Mouse (Mus musculus) embryonic facial prominence, embryonic 11.5 days (tissue): Measurements from ENCODE around the gene Rhot1. TPM values are rescaled to one million over a fixed set of nuclear protein-coding genes. Genes with fewer than 3 reads are reported as not detected.

ENCODE experiments used
- ATAC-seq: fragments of 200-750 bp; cut with Nextera tagmentation; replicated peaks from 2 replicates; pipeline ENCODE4 v1.8.0; 2017; ENCODE audit warnings: low read depth; ENCODE audit not compliant: insufficient number of reproducible peaks, low FRiP score, low TSS enrichment
- DNase-seq: peaks from one replicate; pipeline ENCODE4 v3.0.0-alpha.2; 2015; ENCODE audit warnings: low spot score
- H3K27ac ChIP-seq: fragments of 300-500 bp; sonication (generic); replicated peaks from 2 replicates; pipeline ENCODE4 v1.5.1; 2014; ENCODE audit warnings: mild to moderate bottlenecking, low read depth, low read length, control low read depth
- H3K27me3 ChIP-seq: fragments of 300-500 bp; sonication (generic); 2 replicates; pipeline ENCODE4 v1.6.1; 2014; ENCODE audit warnings: mild to moderate bottlenecking, low read length, moderate library complexity, mixed read lengths; ENCODE audit not compliant: control insufficient read depth, insufficient read depth
- H3K36me3 ChIP-seq: fragments of 300-500 bp; sonication (generic); replicated peaks from 2 replicates; pipeline ENCODE4 v1.6.1; 2014; ENCODE audit warnings: low read depth, mild to moderate bottlenecking, low read length, moderate library complexity, mixed read lengths; ENCODE audit not compliant: control insufficient read depth, insufficient read depth
- H3K4me1 ChIP-seq: fragments of 300-500 bp; sonication (generic); 2 replicates; pipeline ENCODE4 v1.6.1; 2014; ENCODE audit warnings: low read length, mixed read lengths; ENCODE audit not compliant: control insufficient read depth, insufficient read depth
- H3K4me2 ChIP-seq: fragments of 300-500 bp; sonication (generic); 2 replicates; pipeline ENCODE4 v1.6.1; 2014; ENCODE audit warnings: low read depth, mild to moderate bottlenecking, control low read depth, low read length, moderate library complexity
- H3K4me3 ChIP-seq: fragments of 300-500 bp; sonication (generic); 2 replicates; pipeline ENCODE4 v1.5.1; 2014; ENCODE audit warnings: low read depth, low read length, control low read depth
- H3K9ac ChIP-seq: fragments of 300-500 bp; sonication (generic); replicated peaks from 2 replicates; pipeline ENCODE4 v1.6.1; 2014; ENCODE audit warnings: mild to moderate bottlenecking, control low read depth, low read length
- H3K9me3 ChIP-seq: fragments of 300-500 bp; sonication (generic); replicated peaks from 2 replicates; pipeline ENCODE4 v1.6.1; 2016; ENCODE audit warnings: mild to moderate bottlenecking, low read length, inconsistent platforms, mixed read lengths; ENCODE audit not compliant: control insufficient read depth
- WGBS: fragments of 180-500 bp; shearing (Covaris S2); extraction: QIAGEN DNeasy Blood & Tissue Kit; methylation state at CpG from one replicate; pipeline ENCODE4 v1.1.7; 2014; 5-methylcytosine and 5-hydroxymethylcytosine counted together
- polyA plus RNA-seq: library from polyadenylated mRNA; unstranded; fragments of >200 nt; fragmentation: Nextera tagmentation; extraction: Ambion mirVana; gene quantifications from 2 replicates; pipeline ENCODE4 v1.2.1, GENCODE M21; 2014

Rhot1 gene
- polyA plus RNA-seq, 1 experiment from 2014 or later: 73.1 TPM

DNA sequence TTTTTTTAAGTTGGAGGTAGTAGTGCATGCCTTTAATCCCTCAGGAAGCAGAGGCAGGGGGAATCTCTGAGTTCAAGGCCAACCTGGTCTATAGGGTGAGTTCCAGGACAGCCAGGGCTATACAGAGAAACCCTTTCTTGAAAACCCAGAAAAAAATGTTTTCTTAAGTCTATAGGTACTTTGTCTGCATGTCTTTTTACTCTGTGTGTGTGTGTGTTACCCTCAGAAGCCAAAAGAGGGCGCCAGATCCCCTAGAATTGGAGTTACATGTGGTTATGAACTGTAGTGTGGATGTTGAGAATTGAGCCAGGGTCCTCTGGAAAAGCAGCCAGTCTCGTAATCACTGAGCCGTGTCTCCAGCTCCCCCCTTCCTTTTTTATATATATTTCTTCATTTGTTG is 66.2 kb downstream of the Rhot1 start:
- no peak overlapping the region for H3K9ac ChIP-seq
- no peaks in the 10 kb centered on the region for H3K9me3 ChIP-seq
- WGBS: 61% methylated on average over 3 of the region's 3 CpGs
- no peak for ATAC-seq
- H3K4me1 ChIP-seq: no peaks in the 10 kb centered on the region
- no peak overlapping the region for H3K4me3 ChIP-seq
- H3K4me2 ChIP-seq: no peak overlapping the region
- H3K27ac ChIP-seq: no peak overlapping the region
- no peaks in the 10 kb centered on the region for H3K27me3 ChIP-seq
- H3K36me3 ChIP-seq: no peaks in the 10 kb centered on the region
- DNase-seq: no peak

DNA sequence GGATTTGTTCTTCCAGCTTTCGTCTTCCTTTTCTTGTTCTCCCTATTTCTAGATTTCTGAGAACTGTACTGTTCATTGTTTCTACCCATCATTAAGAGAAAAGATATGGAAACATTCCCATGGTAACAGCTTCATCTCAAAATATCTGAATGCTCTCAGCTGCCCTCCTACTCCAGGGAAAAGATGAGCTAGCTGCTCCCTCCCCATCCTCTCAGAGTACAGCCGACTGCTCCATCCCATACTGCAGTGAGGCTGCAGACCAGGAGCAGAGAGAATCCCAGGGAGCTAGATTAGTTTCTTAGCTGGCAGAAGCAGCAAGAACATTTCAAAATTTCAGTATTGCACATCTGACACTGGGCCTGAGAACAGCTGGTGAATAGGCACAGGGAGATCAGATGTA is 69.2 kb downstream of the Rhot1 start:
- H3K36me3 ChIP-seq: no peaks in the 10 kb centered on the region
- no peaks in the 10 kb centered on the region for H3K27me3 ChIP-seq
- no peak overlapping the region for H3K4me3 ChIP-seq
- H3K4me2 ChIP-seq: no peak overlapping the region
- no peaks in the 10 kb centered on the region for H3K4me1 ChIP-seq
- ATAC-seq (no peak), DNase-seq (no peak)
- 75% methylated on average over 2 of the region's 2 CpGs for WGBS
- no peak overlapping the region for H3K27ac ChIP-seq
- H3K9ac ChIP-seq: no peak overlapping the region
- H3K9me3 ChIP-seq: no peaks in the 10 kb centered on the region

DNA sequence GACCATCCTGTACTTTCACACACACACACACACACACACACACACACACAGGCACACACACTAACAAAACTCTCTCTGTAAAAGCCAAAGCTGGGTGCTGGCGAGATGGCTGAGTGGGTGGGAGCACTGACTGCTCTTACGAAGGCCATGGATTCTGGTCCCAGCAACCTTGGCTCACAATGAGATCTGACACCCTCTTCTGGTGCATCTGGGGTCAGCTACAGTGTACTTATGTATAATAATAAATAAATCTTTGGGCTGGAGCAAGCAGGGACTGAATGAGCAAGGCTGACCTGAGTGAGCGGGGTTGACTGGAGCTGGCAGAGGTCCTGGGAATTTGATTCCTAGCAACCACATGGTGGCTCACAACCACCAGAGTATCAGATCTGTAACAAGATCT is 75.0 kb downstream of the Rhot1 start:
- 70% methylated on average over 3 of the region's 3 CpGs for WGBS
- H3K4me3 ChIP-seq: no peak overlapping the region
- H3K4me2 ChIP-seq: no peak overlapping the region
- DNase-seq (no peak), ATAC-seq (no peak; the same call in 1 of the 2 replicates)
- H3K4me1 ChIP-seq: no peaks in the 10 kb centered on the region
- no peaks in the 10 kb centered on the region for H3K27me3 ChIP-seq
- no peak overlapping the region for H3K9ac ChIP-seq
- H3K27ac ChIP-seq: no peak overlapping the region
- no peaks in the 10 kb centered on the region for H3K36me3 ChIP-seq
- no peaks in the 10 kb centered on the region for H3K9me3 ChIP-seq

DNA sequence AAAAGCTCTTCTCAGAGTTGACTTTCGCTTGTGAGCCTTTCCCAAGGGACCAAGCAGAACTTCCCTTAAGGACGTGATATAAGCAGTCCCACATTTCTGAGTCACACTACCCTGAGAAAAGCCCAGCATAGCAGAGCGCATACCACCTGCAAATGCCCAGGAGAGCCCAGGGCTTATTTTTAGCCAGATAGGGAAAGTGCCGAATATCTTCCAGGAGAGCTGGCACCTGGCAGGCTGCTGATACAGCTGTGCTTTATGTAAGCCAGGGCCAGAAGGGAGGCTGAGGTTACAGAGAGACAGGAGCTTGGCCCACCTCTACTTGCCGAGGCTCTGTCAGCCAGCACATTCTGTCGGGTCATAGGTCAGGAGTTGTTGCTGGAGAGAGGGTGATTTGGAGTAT is 75.8 kb downstream of the Rhot1 start:
- Histone ChIP-seq H3K9me3 (no peaks in the 10 kb centered on the region), H3K27me3 (no peaks in the 10 kb centered on the region), H3K4me1 (no peaks in the 10 kb centered on the region), H3K4me3 (no peak overlapping the region), H3K4me2 (no peak overlapping the region), H3K27ac (no peak overlapping the region), H3K9ac (no peak overlapping the region), H3K36me3 (no peaks in the 10 kb centered on the region)
- DNase-seq: no peak
- 34% methylated on average over 6 of the region's 6 CpGs for WGBS
- ATAC-seq: no peak

DNA sequence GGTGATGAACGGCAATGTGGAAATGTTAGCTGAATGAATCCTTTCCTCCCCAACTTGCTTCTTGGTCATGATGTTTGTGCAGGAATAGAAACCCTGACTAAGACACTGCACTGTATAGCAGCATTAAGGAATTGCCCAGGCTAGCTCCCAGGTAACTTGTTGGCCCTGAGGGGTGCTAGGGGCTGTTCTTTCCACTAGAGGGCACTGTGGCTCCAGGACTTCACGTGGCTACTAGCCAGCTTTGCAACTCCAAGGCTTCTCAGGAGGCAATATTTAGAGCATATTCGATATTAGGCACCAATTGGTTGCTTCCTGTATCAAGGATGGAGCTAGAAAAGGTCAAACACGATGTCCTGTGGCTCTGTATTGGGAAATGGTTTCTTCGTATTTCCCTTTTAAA is 78.3 kb downstream of the Rhot1 start:
- Histone ChIP-seq H3K4me1 (no peaks in the 10 kb centered on the region), H3K36me3 (no peaks in the 10 kb centered on the region), H3K27ac (no peak overlapping the region), H3K9ac (no peak overlapping the region), H3K27me3 (no peaks in the 10 kb centered on the region), H3K4me3 (no peak overlapping the region), H3K9me3 (no peaks in the 10 kb centered on the region), H3K4me2 (no peak overlapping the region)
- ATAC-seq (no peak), DNase-seq (peak; percentile 88)
- WGBS: 20% methylated on average over 5 of the region's 5 CpGs

DNA sequence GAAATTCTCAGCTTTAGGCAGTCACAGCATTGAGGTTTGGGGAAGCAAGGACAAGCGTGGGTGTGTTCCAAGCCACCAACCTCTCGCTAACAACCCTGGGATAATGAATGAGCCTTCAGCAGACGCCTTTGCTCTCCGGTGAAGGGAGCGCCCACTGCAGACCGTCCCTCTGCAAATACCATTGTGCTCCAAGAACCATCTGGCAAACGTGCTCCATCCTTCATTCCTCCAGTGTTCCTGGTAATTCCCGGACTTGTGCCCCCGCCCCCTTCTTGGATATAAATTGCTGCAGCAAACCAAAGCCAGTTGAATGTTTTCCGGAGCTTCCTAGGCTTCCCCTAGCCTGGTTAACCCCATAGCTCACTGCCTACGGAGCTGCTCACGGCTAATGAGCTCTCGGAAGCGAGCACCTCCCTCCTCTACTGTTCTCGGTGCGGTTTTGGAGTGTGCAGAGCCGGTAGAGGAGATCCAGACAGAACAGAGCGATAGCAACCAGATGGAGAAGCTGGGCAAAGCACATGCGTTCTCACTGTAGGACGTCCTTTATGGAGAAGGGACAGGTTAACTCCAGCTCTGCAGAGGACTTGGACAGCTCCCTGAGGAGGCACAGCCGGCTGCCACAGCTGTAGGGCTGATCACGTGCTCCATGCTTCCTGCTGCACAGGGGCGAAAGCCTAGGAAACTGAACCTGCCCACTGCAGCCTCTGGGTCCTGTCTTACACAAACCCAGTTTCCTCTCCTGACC is 81.1 kb downstream of the Rhot1 start:
- peak; percentile 65 for DNase-seq
- Histone ChIP-seq H3K9ac (0 out of 2 replicates have a peak overlapping the region, but pooled peaks have one; percentile 6), H3K9me3 (no peaks in the 10 kb centered on the region), H3K27ac (no peak overlapping the region), H3K27me3 (0 out of 2 replicates have a peak, but pooled peaks cover 2% of the 10 kb centered on the region), H3K36me3 (no peaks in the 10 kb centered on the region), H3K4me1 (no peaks in the 10 kb centered on the region), H3K4me3 (peak overlapping the region; percentile 21), H3K4me2 (peak overlapping the region; percentile 52)
- 4% methylated on average over 23 of the region's 23 CpGs for WGBS
- peak; percentile 57; the same call in 1 of the 2 replicates for ATAC-seq

DNA sequence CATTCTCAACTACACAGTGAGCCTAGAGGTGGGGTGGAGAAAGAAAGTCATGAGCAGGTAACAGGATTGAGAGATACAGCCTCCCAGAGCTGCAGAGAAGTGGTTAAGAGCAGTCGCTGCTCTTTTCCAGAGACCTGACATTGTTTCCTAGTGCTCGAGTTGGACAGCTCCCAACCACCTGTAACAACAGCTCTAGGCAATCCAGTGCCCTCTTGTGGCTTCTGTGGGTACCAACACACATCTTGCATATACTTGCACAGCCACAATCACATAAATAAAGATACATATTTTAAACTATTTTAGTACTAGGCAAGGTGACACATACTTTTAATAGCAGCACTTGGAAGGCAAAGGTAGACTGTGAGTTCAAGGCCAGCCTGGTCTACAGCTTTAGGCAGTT is 82.2 kb downstream of the Rhot1 start:
- no peaks in the 10 kb centered on the region for H3K36me3 ChIP-seq
- H3K9ac ChIP-seq: no peak overlapping the region
- WGBS: 73% methylated on average over 2 of the region's 2 CpGs
- H3K4me3 ChIP-seq: no peak overlapping the region
- H3K4me2 ChIP-seq: no peak overlapping the region
- ATAC-seq: no peak
- no peaks in the 10 kb centered on the region for H3K4me1 ChIP-seq
- DNase-seq: no peak
- no peaks in the 10 kb centered on the region for H3K9me3 ChIP-seq
- peaks cover 5% of the 10 kb centered on the region; the same call in 1 of the 2 replicates for H3K27me3 ChIP-seq
- H3K27ac ChIP-seq: no peak overlapping the region

DNA sequence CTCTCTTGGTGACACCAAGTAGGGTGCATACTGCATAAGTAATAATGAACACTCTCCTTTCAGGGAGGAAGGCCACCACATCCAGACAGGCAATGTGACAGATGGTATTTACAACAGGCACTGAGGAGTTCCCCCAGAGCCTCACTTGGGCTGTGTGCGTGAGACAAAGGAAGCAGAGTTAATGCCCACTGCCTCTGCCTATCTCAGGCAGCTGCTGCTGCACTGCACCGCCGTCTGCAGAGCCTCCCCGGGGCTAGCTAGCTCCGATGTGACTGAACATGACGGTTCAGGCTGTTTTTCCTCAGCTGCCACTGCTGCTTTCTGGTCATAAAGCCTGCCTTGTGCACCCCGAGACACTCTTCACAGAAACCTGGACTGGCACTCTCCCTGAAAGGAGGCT is 83.6 kb downstream of the Rhot1 start:
- Histone ChIP-seq H3K27ac (no peak overlapping the region), H3K4me2 (no peak overlapping the region), H3K36me3 (no peaks in the 10 kb centered on the region), H3K4me1 (no peaks in the 10 kb centered on the region), H3K4me3 (no peak overlapping the region), H3K27me3 (peaks cover 5% of the 10 kb centered on the region; the same call in 1 of the 2 replicates), H3K9ac (no peak overlapping the region), H3K9me3 (no peaks in the 10 kb centered on the region)
- DNase-seq (no peak), ATAC-seq (no peak; the same call in 1 of the 2 replicates)
- 58% methylated on average over 7 of the region's 7 CpGs for WGBS
